Mouse (Mus musculus) olfactory bulb, adult 2 months (tissue): ENCODE measurements around the gene Csnk1g1. TPM values are rescaled to one million over a fixed set of nuclear protein-coding genes. Genes with fewer than 3 reads are reported as not detected.

ENCODE experiments used
- H3K27ac ChIP-seq: fragments of 200-500 bp; 2 replicates; pipeline ENCODE4 v1.5.1; 2012; ENCODE audit warnings: low read depth, low read length; ENCODE audit not compliant: insufficient read depth
- H3K4me1 ChIP-seq: fragments of 200-500 bp; 2 replicates; pipeline ENCODE4 v1.6.1; 2012; ENCODE audit warnings: low read length; ENCODE audit not compliant: control insufficient read depth, insufficient read depth
- H3K4me3 ChIP-seq: fragments of 200-500 bp; 2 replicates; pipeline ENCODE4 v1.5.1; 2012; ENCODE audit warnings: mild to moderate bottlenecking, low read depth, low read length, moderate library complexity; ENCODE audit not compliant: insufficient read depth
- CTCF ChIP-seq: fragments of 200-500 bp; IDR thresholded peaks from 2 replicates; pipeline ENCODE4 v1.5.1; 2012; ENCODE audit warnings: low read depth, mild to moderate bottlenecking, low read length, moderate library complexity; ENCODE audit not compliant: insufficient read depth
- POLR2A ChIP-seq: fragments of 200-500 bp; IDR thresholded peaks from 2 replicates; pipeline ENCODE4 v1.6.1; 2012; ENCODE audit warnings: mild to moderate bottlenecking, low read depth, low read length, moderate library complexity; ENCODE audit not compliant: insufficient read depth
- WGBS: fragments of 180-500 bp; shearing (Covaris S2); methylation state at CpG from one replicate; pipeline ENCODE4 v1.1.7; 2018; 5-methylcytosine and 5-hydroxymethylcytosine counted together
- polyA plus RNA-seq: library from polyadenylated mRNA; stranded (reverse); fragments of >200 nt; gene quantifications from 2 replicates; pipeline ENCODE4 v1.2.4, GENCODE M21; 2012; ENCODE audit warnings: low replicate concordance; ENCODE audit not compliant: missing spikeins, insufficient read depth, insufficient read length

Gene Csnk1g1
- polyA plus RNA-seq, 1 experiment, result not detected

DNA sequence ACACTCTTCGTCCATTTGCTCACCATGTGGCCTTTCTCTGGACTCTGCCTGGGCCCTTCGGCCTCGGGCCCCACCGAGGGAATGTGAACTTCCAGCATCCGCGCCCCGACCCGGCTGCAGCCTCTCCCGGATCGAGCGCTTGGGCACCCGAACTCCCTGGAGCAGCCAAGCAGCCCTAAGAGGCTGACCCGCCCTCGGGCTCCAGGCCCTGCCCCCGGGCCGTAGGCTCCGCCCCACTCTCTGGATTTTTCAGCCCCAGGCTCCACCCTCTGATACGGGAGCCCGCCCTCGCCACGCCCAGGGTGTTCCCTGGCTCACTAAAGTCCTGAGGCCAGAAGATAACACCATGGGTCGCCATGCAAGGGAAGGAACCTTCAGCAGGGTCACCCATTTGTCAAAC is 160.9 kb downstream of the Csnk1g1 start, which contains the start of gene Snx22:
Gene Snx22, minus strand, starts transcription at position 137 of the 400 bp plus-strand sequence.
- H3K27ac ChIP-seq, result no peak within 1 kb of the TSS
- WGBS, result 3% methylated on average over 22 of the region's 22 CpGs
- H3K4me3 ChIP-seq, result peak within 1 kb of the TSS; percentile 46
- no peak for TF ChIP-seq POLR2A
- TF ChIP-seq CTCF, result no peak
- peaks cover 12% of the 10 kb centered on the region for H3K4me1 ChIP-seq

GRCm38 (mm10) chr9:66070151-66070550 is 161.4 kb downstream of the Csnk1g1 start:
- TF ChIP-seq CTCF, result no peak
- TF ChIP-seq POLR2A, result no peak
- Histone ChIP-seq H3K27ac (no peak overlapping the region), H3K4me3 (no peak overlapping the region), H3K4me1 (peaks cover 12% of the 10 kb centered on the region)
- 91% methylated on average over 5 of the region's 5 CpGs for WGBS

- 92% methylated on average over 7 of the region's 7 CpGs for WGBS
- TF ChIP-seq POLR2A (no peak), CTCF (no peak)
- no peak overlapping the region for H3K4me3 ChIP-seq
- H3K27ac ChIP-seq, result no peak overlapping the region
- H3K4me1 ChIP-seq, result peaks cover 12% of the 10 kb centered on the region
Observed at GRCm38 (mm10) chr9:66072754-66073153, 164.0 kb downstream of the Csnk1g1 start.

DNA sequence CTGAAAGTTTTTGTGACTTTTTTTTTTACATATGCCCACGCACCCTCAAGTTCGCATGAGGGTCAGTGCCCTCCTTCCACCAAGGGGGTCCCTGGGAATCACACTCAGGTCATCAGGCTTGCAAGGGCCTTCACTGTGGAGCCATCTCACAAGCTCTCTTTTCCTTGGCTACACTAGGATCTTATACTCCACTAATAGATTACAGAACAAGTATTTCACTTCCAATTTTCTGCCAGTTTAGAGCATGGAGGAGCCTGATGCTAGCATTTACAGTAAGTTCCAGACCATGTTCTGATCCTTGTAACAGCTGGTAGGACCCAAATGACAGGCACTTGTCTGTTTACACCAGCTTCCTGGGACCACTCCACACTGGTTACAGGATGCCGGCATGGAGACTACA is 169.3 kb downstream of the Csnk1g1 start:
- Histone ChIP-seq H3K4me1 (0 out of 2 replicates have a peak, but pooled peaks cover 2% of the 10 kb centered on the region), H3K27ac (no peak overlapping the region), H3K4me3 (no peak overlapping the region)
- 67% methylated on average over 3 of the region's 3 CpGs for WGBS
- TF ChIP-seq CTCF (no peak), POLR2A (no peak)

DNA sequence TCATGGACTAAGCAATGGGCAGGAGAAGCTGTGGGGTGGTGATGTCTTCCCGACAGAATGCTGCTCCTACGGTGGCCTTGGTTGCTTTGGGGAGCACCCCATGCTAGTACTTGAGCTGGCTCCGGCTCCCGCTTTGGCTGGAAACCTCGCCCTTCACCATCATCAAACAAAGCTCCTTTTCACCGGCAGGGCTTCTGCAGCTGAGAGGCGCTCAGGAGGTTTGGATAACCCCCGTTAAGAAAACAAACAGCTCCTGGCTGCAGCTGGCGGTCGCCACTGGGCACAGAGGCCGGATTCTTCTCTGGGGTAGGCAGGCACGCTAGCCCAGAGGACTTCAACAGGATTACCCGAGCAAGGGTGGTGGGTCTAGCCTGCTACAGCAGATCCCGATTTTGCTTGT is 169.8 kb downstream of the Csnk1g1 start:
- H3K4me3 ChIP-seq, result no peak overlapping the region
- WGBS, result 18% methylated on average over 14 of the region's 14 CpGs
- 0 out of 2 replicates have a peak, but pooled peaks cover 2% of the 10 kb centered on the region for H3K4me1 ChIP-seq
- TF ChIP-seq CTCF (no peak), POLR2A (no peak)
- H3K27ac ChIP-seq, result no peak overlapping the region

- no peak for TF ChIP-seq CTCF
- TF ChIP-seq POLR2A, result no peak
- 91% methylated on average over 3 of the region's 3 CpGs for WGBS
- Histone ChIP-seq H3K4me3 (no peak overlapping the region), H3K4me1 (0 out of 2 replicates have a peak, but pooled peaks cover 2% of the 10 kb centered on the region), H3K27ac (no peak overlapping the region)
Observed at GRCm38 (mm10) chr9:66080804-66081459, 172.2 kb downstream of the Csnk1g1 start.

DNA sequence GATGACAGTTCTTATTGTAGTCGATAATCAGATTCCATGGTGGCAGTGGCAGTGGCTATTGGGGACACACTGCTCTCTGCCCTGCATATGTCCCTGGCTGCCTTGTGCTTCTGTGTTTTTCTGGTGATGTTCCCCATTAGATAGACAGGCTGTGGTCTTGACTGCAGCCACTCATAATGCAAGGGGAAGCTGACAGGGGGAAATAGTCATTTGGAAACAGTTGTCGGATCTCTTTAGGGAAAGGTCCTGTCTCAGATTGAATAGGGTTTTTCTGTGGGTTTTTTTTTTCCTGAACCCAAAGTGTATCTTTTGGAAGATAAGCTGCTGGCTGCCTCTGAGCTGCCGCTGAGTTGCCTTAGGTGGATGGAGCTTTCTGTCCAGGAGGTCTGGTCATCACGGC is 173.3 kb downstream of the Csnk1g1 start:
- 89% methylated on average over 4 of the region's 4 CpGs for WGBS

GRCm38 (mm10) chr9:66084171-66084570 is 175.4 kb downstream of the Csnk1g1 start:
- TF ChIP-seq CTCF, result no peak
- TF ChIP-seq POLR2A, result no peak
- Histone ChIP-seq H3K27ac (no peak overlapping the region), H3K4me1 (no peaks in the 10 kb centered on the region), H3K4me3 (no peak overlapping the region)
- WGBS, result 75% methylated on average over 3 of the region's 3 CpGs

More for the DNA sequence above, 173.3 kb downstream of the Csnk1g1 start:
- Histone ChIP-seq H3K27ac (no peak overlapping the region), H3K4me3 (no peak overlapping the region), H3K4me1 (0 out of 2 replicates have a peak, but pooled peaks cover 2% of the 10 kb centered on the region)
- TF ChIP-seq POLR2A (no peak), CTCF (no peak)

DNA sequence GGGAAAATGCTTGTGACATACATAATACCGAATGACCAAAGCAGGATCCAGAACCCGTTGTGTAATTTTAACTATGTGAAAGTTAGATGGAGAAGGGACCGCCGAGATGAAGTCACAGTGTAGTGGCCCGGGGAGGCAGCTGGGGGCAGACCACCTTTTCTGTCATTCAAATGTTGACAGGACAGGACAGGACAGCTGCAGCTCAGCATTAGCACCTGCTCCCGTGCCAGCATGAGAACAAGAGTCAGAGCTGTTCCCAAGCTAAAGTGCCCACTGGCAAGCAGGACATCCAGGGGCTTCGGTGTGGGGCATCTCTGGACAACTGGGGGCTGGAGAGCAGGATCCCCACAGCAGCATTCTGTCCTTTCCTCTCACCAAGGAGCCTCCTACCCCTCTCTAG is 178.3 kb downstream of the Csnk1g1 start:
- 94% methylated on average over 7 of the region's 7 CpGs for WGBS
- no peak for TF ChIP-seq POLR2A
- TF ChIP-seq CTCF, result no peak
- Histone ChIP-seq H3K27ac (no peak overlapping the region), H3K4me1 (peaks cover 9% of the 10 kb centered on the region), H3K4me3 (no peak overlapping the region)

DNA sequence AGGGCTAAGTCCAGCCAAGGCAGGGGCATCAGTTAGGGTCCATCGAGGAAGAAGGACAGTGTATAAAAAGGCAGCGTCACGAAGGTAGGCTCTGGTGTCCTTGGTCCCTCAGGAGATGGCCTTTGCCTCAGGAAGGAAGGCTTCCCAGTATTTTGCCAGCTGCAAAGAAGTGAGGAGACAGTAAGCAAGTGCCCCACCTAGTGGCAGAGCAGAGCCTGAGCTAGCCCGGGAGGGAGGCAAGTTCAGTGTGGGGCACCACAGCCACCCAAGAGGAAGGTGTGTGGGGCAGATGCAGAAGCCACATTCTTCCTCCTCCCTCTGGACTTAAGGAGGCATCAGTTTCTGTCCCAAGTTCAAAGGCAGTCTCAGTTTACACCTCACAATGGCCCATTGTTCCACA is 179.7 kb downstream of the Csnk1g1 start:
- H3K27ac ChIP-seq, result no peak overlapping the region
- WGBS, result 51% methylated on average over 4 of the region's 4 CpGs
- TF ChIP-seq POLR2A (no peak), CTCF (peak; percentile 63; the same call in 1 of the 2 replicates)
- H3K4me1 ChIP-seq, result peaks cover 12% of the 10 kb centered on the region
- no peak overlapping the region for H3K4me3 ChIP-seq
